Mouse (Mus musculus): Measurements from ENCODE around the gene Tekt4. TPM values are rescaled to one million over a fixed set of nuclear protein-coding genes. Genes with fewer than 3 reads are reported as not detected.
A peak's percentile ranks its signal among the peaks of the same experiment; 100 is the strongest.

Gene Tekt4
- polyA plus RNA-seq, 1 experiment from 2014 or later: 0.55 TPM

GRCm38 (mm10) chr17:25416219-25416618 is 38.2 kb upstream of the Tekt4 start:
- H3K4me1 ChIP-seq: peaks cover 79% of the 10 kb centered on the region
- H3K9me3 ChIP-seq: 0 out of 2 replicates have a peak, but pooled peaks cover 2% of the 10 kb centered on the region
- H3K27me3 ChIP-seq (ENCODE audit: insufficient read depth, poor library complexity, severe bottlenecking): no peaks in the 10 kb centered on the region
- no peak overlapping the region for H3K4me3 ChIP-seq
- H3K27ac ChIP-seq: peak overlapping the region; percentile 84
- peaks cover 13% of the 10 kb centered on the region for H3K36me3 ChIP-seq
- 14% methylated on average over 3 of the region's 3 CpGs for WGBS
- DNase-seq (ENCODE audit: low spot score): no peak

GRCm38 (mm10) chr17:25417990-25418389 is 36.4 kb upstream of the Tekt4 start:
- 65% methylated on average over 6 of the region's 6 CpGs for WGBS
- H3K27me3 ChIP-seq (ENCODE audit: insufficient read depth, poor library complexity, severe bottlenecking): no peaks in the 10 kb centered on the region
- H3K4me1 ChIP-seq: peaks cover 90% of the 10 kb centered on the region
- H3K36me3 ChIP-seq: peaks cover 18% of the 10 kb centered on the region
- no peak for DNase-seq (ENCODE audit: low spot score)
- H3K4me3 ChIP-seq: no peak overlapping the region
- no peak overlapping the region for H3K27ac ChIP-seq
- no peaks in the 10 kb centered on the region for H3K9me3 ChIP-seq

- H3K27me3 ChIP-seq (ENCODE audit: insufficient read depth, poor library complexity, severe bottlenecking): no peaks in the 10 kb centered on the region
- 51% methylated on average over 9 of the region's 9 CpGs for WGBS
- peaks cover 24% of the 10 kb centered on the region for H3K36me3 ChIP-seq
- H3K4me3 ChIP-seq: no peak overlapping the region
- H3K27ac ChIP-seq: no peak overlapping the region
- no peak for DNase-seq (ENCODE audit: low spot score)
- H3K4me1 ChIP-seq: peaks cover 96% of the 10 kb centered on the region
- H3K9me3 ChIP-seq: no peaks in the 10 kb centered on the region
Observed at GRCm38 (mm10) chr17:25418926-25419325, 35.5 kb upstream of the Tekt4 start.

DNA sequence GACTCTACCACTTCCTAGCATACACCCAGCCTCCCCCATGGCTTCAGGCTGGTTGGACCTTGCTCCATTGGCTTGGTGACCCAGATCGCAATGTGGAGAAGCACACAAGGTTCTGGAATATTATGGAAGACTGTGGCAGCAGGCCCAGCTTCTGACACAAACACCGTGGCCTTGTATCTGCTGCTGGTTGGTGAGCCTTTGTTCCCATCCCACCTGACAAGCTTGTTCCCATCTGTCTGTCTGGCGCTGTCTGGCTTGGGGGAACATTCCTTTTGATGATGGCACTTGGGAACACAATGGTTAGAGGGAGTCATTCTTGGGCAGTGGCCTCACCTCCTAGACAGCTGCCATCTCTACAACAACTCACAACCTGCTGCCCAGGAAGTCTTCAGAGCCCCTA is 33.4 kb upstream of the Tekt4 start:
- no peak for DNase-seq (ENCODE audit: low spot score)
- peaks cover 24% of the 10 kb centered on the region for H3K36me3 ChIP-seq
- no peaks in the 10 kb centered on the region for H3K27me3 ChIP-seq (ENCODE audit: insufficient read depth, poor library complexity, severe bottlenecking)
- no peak overlapping the region for H3K4me3 ChIP-seq
- 77% methylated on average over 3 of the region's 3 CpGs for whole genome bisulfite sequencing
- H3K27ac ChIP-seq: 0 out of 2 replicates have a peak overlapping the region, but pooled peaks have one; percentile 30
- no peaks in the 10 kb centered on the region for H3K9me3 ChIP-seq
- peaks cover 96% of the 10 kb centered on the region for H3K4me1 ChIP-seq

- Histone ChIP-seq H3K9me3 (no peaks in the 10 kb centered on the region), H3K36me3 (peaks cover 46% of the 10 kb centered on the region), H3K4me3 (no peak overlapping the region), H3K27ac (peak overlapping the region; percentile 37; the same call in 1 of the 2 replicates), H3K4me1 (peaks cover 96% of the 10 kb centered on the region), H3K27me3 (ENCODE audit: insufficient read depth, poor library complexity, severe bottlenecking) (no peaks in the 10 kb centered on the region)
- no peak for DNase-seq (ENCODE audit: low spot score)
- 42% methylated on average over 8 of the region's 8 CpGs for WGBS
Observed at GRCm38 (mm10) chr17:25424526-25425080, 29.8 kb upstream of the Tekt4 start.

- Histone ChIP-seq H3K27me3 (ENCODE audit: insufficient read depth, poor library complexity, severe bottlenecking) (peaks cover 13% of the 10 kb centered on the region), H3K36me3 (peaks cover 43% of the 10 kb centered on the region), H3K4me1 (peaks cover 97% of the 10 kb centered on the region), H3K9me3 (no peaks in the 10 kb centered on the region), H3K27ac (peak overlapping the region; percentile 33; the same call in 1 of the 2 replicates), H3K4me3 (no peak overlapping the region)
- WGBS: 73% methylated on average over 2 of the region's 2 CpGs
- no peak for DNase-seq (ENCODE audit: low spot score)
Observed at GRCm38 (mm10) chr17:25425996-25426395, 28.4 kb upstream of the Tekt4 start.

- Histone ChIP-seq H3K27ac (0 out of 2 replicates have a peak overlapping the region, but pooled peaks have one; percentile 30), H3K4me1 (peaks cover 97% of the 10 kb centered on the region)
- DNase-seq (ENCODE audit: low spot score): peak; percentile 84
Observed at GRCm38 (mm10) chr17:25427441-25427840, 27.0 kb upstream of the Tekt4 start.

DNA sequence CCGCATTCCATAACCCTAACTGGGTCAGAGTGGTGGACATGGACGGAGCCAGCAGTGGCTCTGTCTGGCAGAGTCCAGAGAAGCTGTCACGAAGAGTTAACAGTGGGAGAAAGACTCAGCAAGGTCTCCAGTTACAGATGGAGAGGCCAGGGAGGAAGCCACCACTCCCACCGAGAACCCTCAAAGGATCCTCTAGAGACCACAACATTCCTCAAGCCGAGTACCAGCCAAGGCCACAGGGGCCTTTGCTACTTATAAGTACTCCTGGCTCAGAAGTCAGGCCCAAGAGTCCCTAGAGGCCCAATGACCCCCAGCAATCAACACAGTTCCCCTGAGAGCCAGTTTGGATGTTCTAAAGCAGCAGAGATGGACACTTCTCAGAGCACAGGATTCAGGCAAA is 25.2 kb upstream of the Tekt4 start:
- peaks cover 41% of the 10 kb centered on the region for H3K27me3 ChIP-seq (ENCODE audit: insufficient read depth, poor library complexity, severe bottlenecking)
- WGBS: 37% methylated on average over 5 of the region's 5 CpGs
- H3K27ac ChIP-seq: peak overlapping the region; percentile 72
- H3K4me3 ChIP-seq: 0 out of 2 replicates have a peak overlapping the region, but pooled peaks have one; percentile 87
- H3K36me3 ChIP-seq: peaks cover 22% of the 10 kb centered on the region
- no peaks in the 10 kb centered on the region for H3K9me3 ChIP-seq
- DNase-seq (ENCODE audit: low spot score): no peak
- peaks cover 97% of the 10 kb centered on the region for H3K4me1 ChIP-seq

More at GRCm38 (mm10) chr17:25427441-25427840, 27.0 kb upstream of the Tekt4 start:
- peaks cover 31% of the 10 kb centered on the region for H3K36me3 ChIP-seq
- H3K4me3 ChIP-seq: peak overlapping the region; percentile 22; the same call in 1 of the 2 replicates
- WGBS: 25% methylated on average over 10 of the region's 10 CpGs
- peaks cover 27% of the 10 kb centered on the region for H3K27me3 ChIP-seq (ENCODE audit: insufficient read depth, poor library complexity, severe bottlenecking)
- H3K9me3 ChIP-seq: no peaks in the 10 kb centered on the region

- Histone ChIP-seq H3K27me3 (ENCODE audit: insufficient read depth, poor library complexity, severe bottlenecking) (peaks cover 47% of the 10 kb centered on the region), H3K4me1 (peaks cover 97% of the 10 kb centered on the region), H3K9me3 (no peaks in the 10 kb centered on the region), H3K4me3 (peak overlapping the region; percentile 87), H3K27ac (peak overlapping the region; percentile 72), H3K36me3 (peaks cover 22% of the 10 kb centered on the region)
- DNase-seq (ENCODE audit: low spot score): no peak
- 34% methylated on average over 6 of the region's 6 CpGs for WGBS
Observed at GRCm38 (mm10) chr17:25429886-25430285, 24.5 kb upstream of the Tekt4 start.

GRCm38 (mm10) chr17:25430534-25430933 is 23.9 kb upstream of the Tekt4 start:
- Histone ChIP-seq H3K4me1 (peaks cover 97% of the 10 kb centered on the region), H3K36me3 (peaks cover 22% of the 10 kb centered on the region), H3K9me3 (no peaks in the 10 kb centered on the region), H3K4me3 (peak overlapping the region; percentile 87), H3K27ac (peak overlapping the region; percentile 72), H3K27me3 (ENCODE audit: insufficient read depth, poor library complexity, severe bottlenecking) (peaks cover 51% of the 10 kb centered on the region)
- no peak for DNase-seq (ENCODE audit: low spot score)
- 35% methylated on average over 8 of the region's 8 CpGs for WGBS

- 1% methylated on average over 53 of the region's 53 CpGs for WGBS
- peaks cover 79% of the 10 kb centered on the region for H3K4me1 ChIP-seq
- H3K27ac ChIP-seq: peak overlapping the region; percentile 95
- H3K27me3 ChIP-seq (ENCODE audit: insufficient read depth, poor library complexity, severe bottlenecking): peaks cover 62% of the 10 kb centered on the region
- DNase-seq (ENCODE audit: low spot score): no peak
- peak overlapping the region; percentile 87 for H3K4me3 ChIP-seq
- H3K36me3 ChIP-seq: peaks cover 17% of the 10 kb centered on the region
- no peaks in the 10 kb centered on the region for H3K9me3 ChIP-seq
Observed at GRCm38 (mm10) chr17:25432433-25433181, 21.8 kb upstream of the Tekt4 start.

DNA sequence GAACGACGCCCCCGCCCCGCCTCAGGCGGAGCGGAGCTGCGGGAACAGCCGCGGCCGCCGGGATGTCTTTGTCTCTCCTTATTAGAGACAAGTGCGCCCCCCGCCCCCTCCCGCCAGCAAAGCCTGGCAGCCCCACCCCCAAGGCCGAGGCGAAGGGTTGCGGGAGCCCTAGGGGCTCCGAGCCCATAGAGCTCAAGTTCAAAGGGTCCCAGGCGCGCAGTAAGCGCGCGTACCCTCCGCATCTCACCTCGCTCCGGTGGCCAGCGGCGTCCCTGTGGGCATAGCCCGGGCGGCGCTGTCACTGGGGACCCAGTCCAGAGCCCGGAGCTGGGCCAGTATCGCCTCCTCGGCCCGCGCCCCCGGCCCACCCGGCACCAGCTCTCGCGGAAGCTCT is 21.2 kb upstream of the Tekt4 start:
- WGBS: 1% methylated on average over 40 of the region's 40 CpGs
- peaks cover 62% of the 10 kb centered on the region for H3K27me3 ChIP-seq (ENCODE audit: insufficient read depth, poor library complexity, severe bottlenecking)
- H3K36me3 ChIP-seq: peaks cover 12% of the 10 kb centered on the region
- DNase-seq (ENCODE audit: low spot score): no peak
- H3K4me3 ChIP-seq: peak overlapping the region; percentile 87
- H3K4me1 ChIP-seq: peaks cover 79% of the 10 kb centered on the region
- peak overlapping the region; percentile 95 for H3K27ac ChIP-seq
- no peaks in the 10 kb centered on the region for H3K9me3 ChIP-seq

Data from heart, embryonic 10.5 days (tissue).